Mouse (Mus musculus) cerebellum, postnatal 14 days (tissue): ENCODE measurements at regions not wholly inside any gene's neighbourhood (a gene's known extent, or its start where the extent isn't known, plus 50 kb on each side); places are given as distances from the start of the nearest gene placed in this dataset.

Experiments used
- DNase-seq, 2 experiments: peaks; one replicate each; pipeline ENCODE4 v3.0.0; 2021; ENCODE audit warnings: mixed read lengths in 2 of 2

DNA sequence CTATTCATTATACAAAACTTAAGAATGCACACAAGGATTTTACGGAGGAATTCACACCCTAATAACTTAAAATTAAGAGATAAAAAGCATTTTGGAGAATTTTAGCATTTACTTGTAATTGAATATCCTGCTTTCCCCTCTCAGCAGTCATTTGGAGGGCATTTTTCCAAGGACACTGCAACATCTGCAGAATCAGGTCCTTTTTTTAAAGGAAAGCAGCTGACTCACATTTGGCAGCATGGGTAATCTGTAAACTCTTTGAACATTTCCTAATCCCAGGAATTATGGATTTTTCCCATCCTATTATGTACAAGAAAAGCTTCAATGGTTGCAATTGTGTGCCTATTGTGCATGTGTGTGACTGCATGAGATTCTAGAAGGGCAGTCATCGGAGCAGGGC, 112.0 kb downstream of the Gm19410 start:
- DNase-seq, result no peak

DNA sequence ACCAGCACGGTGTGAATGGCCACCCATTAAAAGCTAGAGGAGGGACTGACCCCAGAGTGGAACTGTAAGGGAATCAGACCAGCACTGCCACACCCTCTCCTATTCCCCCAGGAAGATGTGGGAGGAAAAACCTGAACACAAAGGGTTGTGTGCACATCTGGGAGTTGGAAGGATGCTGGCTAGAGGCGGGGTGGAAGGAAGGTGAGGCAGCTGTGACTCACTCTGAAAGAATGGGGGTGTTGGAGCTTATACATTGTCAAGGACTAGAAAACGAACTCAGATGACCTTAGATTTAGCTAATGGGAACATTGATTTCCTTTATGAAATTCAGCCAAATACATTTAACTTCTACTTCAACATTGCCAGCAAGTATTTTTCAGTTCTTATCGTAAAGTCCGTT, 116.2 kb downstream of the Gm19410 start:
- DNase-seq, result no peak

DNA sequence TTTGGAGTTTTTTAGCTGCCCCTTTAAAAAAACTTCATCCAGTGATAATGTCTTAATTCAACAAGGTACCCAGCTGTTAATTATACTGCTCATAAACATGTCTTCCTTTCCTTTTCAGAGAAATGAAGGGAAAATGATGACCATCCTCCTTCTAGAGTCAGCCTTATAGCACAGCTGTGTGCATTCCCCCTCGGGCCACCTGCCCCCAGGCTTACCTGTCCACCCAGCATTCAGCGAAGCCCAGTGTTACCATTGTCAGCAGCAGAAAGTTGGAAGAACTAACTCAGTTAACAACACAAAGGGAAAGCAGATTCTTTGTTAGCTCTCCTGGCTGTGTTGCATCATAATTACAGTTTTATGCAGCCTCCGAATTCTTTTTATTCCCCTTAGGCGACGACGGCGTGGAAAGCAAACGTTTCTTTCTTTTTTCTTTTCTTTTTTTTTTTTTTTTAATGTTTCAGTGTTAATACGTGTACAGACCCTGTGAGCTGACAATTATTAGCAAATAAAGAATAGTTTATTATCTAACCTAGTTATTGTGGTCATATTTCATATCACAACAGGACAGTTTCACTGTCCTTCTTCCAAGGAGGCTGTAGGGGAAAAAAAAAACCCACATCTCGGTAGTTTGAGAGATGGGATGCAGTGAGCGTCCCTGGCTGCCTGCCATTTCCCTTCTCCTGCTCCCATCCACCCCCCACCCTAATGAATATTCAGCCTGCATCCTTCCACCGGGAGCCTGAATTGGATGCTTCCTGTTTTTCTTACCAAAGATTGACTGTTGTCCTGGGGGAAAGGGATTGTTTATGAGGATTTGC, 117.3 kb downstream of the Gm19410 start:
- peak; percentile 53 to 59 for DNase-seq

GRCm38 (mm10) chr8:35883456-35883780, 117.8 kb downstream of the Gm19410 start:
- no peak for DNase-seq

DNA sequence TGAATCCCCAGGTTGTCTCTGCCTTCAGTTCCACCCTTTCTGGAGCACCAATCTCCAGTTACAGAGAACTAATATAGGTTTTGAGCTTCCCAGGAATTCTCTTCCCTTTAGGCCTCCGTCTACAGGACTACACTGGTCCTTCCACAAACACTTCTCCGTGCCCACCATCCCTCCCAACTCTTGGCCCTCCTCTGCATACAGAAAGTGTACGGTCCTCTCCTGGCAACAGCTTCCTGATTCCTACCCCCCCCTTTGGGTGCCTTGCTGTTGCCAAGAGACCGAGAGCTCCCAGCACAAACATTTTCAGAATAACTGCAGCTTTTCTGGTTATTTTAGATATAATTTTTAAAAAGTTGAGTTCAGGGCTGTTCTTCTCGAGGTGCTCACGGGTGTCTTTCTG, 119.0 kb downstream of the Gm19410 start:
- no peak for DNase-seq

GRCm38 (mm10) chr8:35890083-35890482, 124.5 kb downstream of the Gm19410 start:
- no peak for DNase-seq

GRCm38 (mm10) chr8:35891769-35892168, 126.2 kb downstream of the Gm19410 start:
- no peak for DNase-seq

DNA sequence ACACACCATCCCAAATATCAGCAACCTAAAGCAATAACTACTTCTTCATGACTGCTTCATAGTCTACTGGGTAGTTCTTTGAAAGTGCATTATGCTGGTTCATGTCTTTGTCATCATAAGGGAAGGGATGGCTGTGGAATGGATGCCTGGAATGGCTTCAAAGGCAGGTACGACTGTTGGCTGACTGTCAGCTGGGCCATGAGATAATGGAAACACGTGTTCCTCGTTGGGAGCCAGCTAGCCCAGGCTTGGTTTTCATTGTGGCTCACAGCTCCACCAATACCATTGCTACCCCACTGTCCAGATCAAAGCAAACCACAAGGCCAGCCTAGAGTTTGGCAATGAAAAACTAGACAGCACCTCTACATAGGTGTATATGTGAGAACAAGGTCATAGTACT, 132.9 kb downstream of the Gm19410 start:
- peak; percentile 45 to 49 for DNase-seq

- DNase-seq, result no peak
These were observed 135.9 kb downstream of the Gm19410 start for GRCm38 (mm10) chr8:35901490-35901889.

DNA sequence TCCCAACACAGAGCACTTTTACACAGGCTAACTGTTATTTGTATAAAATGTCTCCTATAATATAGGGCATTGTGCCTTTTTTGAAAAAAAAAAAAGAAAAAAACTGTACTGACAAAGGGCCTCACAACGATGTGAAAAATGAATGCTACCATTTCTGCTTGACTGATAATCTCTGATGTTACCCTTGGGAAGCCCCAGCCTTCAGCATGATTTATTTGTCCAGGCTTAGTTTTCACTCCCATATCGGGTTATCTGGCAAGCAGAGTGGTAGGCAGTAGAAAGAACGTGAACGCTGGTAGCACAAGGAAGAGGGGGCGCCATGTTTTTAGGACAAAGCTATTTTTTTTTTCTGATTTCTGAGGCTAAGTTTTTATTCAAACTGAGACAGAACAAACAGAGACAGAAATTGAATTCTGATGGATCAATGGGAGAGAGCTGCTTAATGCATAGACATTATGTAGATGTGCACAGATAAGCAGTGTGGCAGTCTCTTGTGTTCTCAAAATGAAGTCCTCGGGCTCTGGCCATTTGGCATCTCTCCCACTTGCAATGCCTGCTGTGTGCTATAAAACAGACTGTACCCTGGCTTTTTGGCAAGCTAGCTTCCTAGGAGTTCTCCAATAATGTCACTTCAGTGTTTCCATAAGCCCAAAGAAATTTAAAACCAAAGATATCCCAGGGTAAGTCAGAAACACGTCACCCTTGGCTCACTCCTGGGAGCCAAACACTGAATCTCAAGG, 139.3 kb downstream of the Gm19410 start:
- peak; percentile 72 to 78 for DNase-seq

- no peak for DNase-seq
These were observed 142.4 kb downstream of the Gm19410 start for GRCm38 (mm10) chr8:35907998-35908397.

- DNase-seq, result no peak
These were observed 146.7 kb downstream of the Gm19410 start for GRCm38 (mm10) chr8:35912264-35912663.

GRCm38 (mm10) chr8:35915878-35916518, 150.4 kb downstream of the Gm19410 start:
- DNase-seq, result no peak

DNA sequence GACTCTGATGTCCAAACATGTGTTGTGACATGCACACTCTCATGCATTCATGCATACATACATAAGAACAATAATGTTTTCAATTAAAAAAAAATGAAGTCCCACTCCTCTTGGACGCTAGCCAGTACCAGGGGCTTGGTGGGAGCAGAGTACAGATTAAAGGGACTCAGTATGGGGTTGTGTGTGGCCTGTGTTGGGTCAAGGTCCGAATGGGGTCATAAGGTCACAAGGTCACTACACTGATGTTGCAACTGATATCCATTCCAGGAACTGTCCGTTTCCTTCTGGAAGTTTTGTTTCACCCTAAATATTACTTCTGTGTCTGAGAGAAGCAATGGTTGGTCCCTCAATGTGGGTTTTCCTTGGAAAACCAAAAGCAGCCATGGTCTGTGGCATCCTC, 152.0 kb downstream of the Gm19410 start:
- DNase-seq, result no peak

GRCm38 (mm10) chr8:35919451-35919850, 153.9 kb downstream of the Gm19410 start:
- no peak for DNase-seq

DNA sequence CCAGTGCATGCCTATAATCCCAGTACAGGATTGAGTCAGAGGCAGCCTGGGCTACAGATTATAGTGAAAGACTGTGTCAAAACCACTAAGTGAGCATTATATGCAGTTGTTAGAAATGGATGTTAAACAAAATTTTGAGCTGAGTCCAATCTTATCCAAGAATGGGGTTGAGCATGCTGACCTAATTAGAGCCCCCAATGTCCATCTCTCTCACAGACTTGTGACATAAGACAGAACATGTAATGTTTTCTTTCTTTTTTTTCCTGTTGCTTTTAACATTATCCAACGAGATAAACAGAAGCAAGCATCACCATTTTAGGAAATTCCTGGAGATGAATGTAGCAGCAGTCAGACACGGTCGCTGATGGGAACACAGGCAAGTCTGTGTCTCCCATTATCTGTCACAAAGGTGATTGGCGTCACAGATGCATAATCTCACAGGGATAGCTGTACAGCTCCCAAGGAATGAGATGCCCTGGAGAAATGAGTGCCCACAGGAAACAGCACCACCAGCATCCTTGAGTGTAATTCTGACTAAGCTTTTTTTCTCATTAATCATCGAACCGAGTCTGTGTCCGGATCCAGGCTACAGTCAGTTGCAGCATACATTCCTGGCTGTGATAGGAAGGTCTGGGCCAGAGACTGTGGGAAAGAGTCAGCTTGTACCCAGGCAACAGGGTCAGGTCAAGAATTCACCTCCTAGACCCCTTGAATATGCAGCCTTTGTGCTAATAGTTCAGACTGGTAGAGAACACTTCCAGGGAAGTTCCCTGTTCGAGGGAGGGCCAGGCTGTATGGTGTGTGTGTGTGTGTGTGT, 154.5 kb downstream of the Gm19410 start:
- no peak for DNase-seq

DNA sequence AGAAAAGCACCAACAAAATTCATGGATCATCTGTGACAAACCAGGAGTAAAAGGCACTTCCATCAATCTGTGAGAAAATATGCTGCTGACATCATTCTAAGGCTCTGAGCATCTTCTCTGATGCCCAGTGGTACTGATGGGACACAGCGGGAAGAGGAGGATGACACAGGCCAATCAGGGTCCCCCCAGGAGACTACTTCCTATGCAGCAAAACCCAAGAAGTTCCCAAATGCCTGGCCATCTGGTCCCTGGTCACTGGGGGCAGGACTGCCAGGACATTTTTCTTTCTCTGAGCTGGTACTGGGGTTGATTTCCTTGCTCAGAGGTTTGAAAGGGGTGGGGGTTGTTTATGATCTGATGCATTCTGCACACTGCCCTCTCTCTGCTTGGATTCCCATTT, 158.4 kb downstream of the Gm19410 start:
- DNase-seq, result peak; percentile 67 to 85

- peak; percentile 39 to 49 for DNase-seq
These were observed 161.8 kb downstream of the Gm19410 start for GRCm38 (mm10) chr8:35927408-35927871.

DNA sequence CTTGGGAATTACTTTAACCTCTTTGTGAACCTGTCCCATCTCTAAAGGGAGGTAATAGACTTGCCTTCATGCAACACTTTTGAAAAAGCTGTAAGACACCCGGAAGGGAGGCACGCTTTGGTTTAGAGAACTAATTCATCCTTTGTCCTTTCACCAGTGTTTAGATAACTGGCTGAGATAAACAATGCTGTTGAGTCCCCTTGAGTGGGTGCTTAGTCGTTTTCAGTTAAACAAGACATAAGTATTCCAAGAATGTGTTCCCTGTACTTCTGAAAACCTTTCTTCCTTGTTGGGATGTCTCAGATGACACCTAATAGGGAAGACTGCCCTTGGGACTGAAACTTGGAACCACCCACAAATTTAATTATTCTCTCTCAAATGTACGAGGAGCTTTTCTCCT, 164.7 kb downstream of the Gm19410 start:
- no peak for DNase-seq

DNA sequence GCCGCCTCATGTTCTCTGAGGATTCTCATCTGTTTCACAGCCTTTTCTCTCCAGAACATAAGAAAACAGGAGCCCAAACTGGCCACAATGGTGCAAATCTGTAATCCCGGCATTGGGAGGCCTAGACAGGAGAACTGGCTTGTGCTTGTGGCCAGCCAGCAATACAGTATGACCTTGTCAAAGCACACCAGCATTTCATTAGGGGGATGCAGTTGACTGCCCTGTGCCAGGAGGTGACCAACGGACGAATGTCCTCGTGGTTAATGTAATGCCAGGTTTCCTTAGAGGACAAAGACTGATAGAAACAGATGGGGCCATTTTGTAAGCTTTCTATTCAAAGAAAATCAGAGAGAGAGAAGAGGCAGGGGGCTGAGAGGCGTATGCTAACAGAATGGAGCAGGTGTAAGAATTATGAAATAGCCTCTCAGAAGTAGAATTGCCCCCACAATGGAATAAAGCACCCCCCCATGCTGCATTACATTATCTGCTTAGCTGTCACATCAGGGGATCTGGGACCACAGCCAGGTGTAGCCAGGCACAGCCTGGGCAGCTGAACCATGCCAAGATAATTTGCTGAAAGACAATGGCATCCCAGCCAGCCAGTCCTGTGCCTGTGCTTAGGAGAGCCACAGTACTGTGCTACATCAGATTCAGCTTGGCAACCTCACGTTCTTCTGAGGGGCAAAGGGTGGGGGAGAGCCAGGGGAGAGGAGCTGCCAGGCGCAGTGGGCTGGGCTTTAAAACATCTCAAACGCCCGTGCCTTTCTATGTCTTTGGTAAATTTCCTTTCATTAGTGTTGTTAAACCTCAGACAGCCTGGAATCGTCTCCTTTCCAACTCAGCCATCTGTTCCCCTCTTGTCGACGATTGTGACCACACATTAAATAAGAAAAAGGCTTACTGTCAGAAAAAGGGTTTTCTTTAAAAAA, 167.9 kb downstream of the Gm19410 start:
- peak; percentile 99 for DNase-seq

- DNase-seq, result peak in 1 of 2 experiments; percentile 56
These were observed 168.6 kb downstream of the Gm19410 start for GRCm38 (mm10) chr8:35934115-35934607.
